Mouse (Mus musculus) embryo, embryonic 10 days (tissue): ENCODE measurements around the gene Gpr108.
"Not testable (repeated sequence)": the region's sequence is repeated elsewhere in the genome, so short reads cannot be mapped to it uniquely, and the experiment has no call there.

Source experiments
- DNase-seq: peaks from one replicate; pipeline ENCODE4 v3.0.0-alpha.2; 2015; ENCODE audit warnings: low spot score

Gene Gpr108

DNA sequence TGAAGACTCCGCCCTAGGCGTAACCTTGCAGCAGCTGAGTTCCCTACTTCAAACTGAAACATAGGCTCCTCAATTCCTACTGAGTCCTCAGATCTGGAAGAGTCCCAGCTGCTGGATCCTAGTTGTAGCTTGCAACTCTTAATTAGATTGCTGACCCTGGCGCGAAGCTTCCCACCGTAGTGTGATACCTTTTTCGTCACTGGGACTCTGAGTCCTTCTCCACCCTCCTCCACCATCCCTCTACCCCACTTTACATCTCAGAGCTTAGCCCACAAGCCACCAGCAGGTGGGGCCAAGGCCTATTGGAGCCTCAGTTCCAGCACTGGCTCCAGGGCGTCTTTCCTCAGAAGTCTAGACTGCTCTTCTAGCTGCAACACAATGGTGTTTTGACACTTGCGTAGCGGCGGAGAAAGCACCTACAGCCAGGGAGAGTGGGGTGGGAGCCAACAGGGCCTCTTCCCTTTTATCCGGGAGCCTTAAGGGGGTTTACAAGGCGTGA, at the start of gene Gpr108:
Gene Gpr108, minus strand, starts transcription at position 246 of the 499 bp plus-strand sequence.
- peak; percentile 92 for DNase-seq

DNA sequence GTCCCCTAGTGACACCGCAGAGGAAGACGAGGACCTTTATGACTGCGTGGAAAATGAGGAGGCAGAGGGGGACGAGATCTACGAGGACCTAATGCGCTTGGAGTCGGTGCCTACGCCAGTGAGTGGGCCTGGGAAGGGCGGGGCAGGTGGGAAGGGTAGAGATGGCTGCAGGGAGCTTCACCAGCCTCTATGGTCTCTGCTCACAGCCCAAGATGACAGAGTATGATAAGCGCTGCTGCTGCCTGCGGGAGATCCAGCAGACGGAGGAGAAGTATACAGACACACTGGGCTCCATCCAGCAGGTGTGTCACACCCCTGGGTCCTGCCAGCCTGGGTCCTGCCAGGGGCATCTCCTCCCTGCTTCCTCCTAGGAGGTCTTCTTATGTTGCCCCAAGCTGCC, 48.8 kb upstream of the Gpr108 start:
- no peak for DNase-seq

DNA sequence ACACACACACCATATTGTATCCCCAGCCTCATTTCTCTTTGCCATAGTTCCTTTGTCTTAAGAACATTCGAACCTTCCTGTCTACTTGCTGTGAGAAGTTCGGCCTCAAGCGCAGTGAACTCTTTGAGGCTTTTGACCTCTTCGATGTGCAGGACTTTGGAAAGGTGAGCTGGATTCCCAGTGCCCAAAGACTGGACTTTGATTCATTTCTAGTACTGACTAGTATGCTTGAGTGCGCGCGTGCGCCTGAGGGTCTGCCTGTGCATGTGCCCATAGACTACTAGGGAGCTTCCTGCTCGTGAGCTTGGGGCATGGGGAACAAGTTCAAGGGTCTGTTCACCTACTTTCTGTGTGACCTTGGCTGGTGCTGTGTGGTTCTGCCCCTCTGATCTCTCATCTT, 47.7 kb upstream of the Gpr108 start:
- no peak for DNase-seq

DNA sequence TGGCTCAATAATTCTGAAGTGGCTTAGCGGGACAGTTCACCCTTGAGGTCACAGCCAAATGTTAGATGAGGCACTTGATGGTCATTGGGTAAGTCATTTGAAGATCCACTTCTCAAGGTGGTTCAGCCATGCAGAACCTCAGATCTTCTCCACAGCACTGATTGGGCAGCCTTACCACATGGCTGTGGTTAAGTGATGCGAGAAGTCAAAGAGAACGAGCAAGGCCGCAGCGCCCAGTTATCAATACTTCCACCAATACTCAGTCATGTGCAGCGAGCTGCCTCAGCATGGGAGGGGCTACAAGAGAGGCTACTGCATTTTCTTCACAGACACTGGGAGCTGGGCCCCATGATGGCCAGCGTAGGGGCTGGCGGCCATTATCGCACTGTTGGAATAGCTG, 44.7 kb upstream of the Gpr108 start:
- no peak for DNase-seq

DNA sequence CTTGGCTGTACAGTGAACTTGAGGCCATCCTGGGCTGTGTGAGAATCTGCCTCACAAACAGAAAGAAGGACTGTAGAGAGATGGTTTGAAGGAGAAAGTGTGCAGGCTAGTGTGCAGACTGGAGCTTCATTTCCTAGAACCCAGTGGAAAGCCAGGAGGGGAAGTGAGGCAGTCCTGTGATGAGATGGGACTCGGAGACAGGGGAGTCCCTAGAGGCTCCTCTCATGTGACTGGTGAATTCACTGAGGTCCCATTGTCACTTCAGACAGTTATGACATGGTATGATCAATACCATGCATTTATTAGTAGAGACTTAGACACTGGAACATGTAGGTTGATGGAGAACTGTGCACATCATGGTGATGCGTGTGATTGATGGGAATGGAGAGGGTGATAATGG, 44.1 kb upstream of the Gpr108 start:
- DNase-seq = no peak

DNA sequence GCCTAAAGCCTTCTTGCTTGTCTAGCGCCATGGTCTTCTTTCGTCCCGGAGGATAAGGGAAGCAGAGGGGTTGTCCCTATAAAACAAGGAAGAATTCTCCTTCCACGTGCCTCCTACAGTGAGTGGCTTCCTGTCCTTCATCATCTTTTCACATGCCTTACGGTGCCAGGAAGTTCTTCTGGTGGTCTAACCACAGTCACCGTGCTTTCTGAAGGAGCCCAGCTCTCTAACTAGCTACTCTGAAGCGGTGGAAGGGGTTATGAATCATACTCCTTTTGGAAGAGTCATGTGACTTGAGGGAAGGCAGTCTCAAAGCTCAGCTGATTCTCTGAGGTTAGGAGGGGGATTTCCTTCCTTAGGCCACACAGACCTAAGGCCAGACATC, 42.4 kb upstream of the Gpr108 start:
- no peak for DNase-seq

DNA sequence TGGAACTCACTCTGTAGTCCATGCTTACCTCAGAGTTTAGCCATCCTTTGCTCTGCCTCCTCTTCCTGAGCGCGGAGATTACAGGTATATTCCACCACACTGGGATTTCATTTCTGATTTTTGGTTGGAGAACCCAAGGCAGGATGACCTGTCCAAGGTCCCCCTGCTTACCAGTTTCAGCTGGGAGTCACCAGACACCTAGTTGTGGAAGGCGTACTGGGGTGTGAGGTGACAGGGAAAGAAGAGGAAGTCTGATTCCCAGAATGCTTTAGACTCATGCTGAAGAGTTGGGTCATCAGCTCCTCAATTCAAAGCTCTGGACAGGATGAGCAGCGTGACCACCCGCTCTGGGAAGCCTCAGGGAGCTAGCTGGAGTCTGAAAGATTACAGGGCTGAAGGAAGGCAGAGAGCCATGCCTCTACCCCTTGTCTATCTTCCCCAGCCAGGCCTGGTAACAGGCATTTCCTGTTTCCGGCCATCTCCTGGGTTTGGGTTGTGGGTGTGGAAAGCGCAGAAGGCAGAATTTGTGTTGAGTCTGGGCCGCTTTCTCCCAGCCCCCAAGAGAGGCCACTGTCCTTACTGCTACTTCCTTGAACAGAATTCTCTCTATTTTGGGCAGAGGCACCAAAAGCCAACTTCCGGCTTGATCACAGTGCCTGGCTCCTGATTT, 41.9 kb upstream of the Gpr108 start:
- DNase-seq = no peak

DNA sequence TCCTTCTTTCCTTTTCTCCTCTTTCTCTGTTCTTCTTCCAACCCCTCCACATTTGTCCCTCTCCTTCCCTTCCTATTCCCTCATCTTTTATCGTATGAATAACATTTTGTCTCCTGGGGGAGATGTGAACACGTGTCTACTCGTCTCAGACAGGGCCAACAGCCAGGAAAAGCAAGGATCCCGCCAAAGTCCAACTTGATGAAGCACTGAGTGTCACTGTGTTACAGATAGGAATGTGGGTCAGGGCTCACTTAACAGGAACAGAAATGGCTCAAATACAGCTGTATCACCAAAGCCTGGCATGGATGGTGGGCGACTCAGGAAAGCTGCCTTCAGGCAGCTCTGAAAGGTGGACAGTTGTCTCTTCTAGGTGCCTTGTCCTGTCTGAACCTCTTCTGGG, 41.0 kb upstream of the Gpr108 start:
- no peak for DNase-seq

DNA sequence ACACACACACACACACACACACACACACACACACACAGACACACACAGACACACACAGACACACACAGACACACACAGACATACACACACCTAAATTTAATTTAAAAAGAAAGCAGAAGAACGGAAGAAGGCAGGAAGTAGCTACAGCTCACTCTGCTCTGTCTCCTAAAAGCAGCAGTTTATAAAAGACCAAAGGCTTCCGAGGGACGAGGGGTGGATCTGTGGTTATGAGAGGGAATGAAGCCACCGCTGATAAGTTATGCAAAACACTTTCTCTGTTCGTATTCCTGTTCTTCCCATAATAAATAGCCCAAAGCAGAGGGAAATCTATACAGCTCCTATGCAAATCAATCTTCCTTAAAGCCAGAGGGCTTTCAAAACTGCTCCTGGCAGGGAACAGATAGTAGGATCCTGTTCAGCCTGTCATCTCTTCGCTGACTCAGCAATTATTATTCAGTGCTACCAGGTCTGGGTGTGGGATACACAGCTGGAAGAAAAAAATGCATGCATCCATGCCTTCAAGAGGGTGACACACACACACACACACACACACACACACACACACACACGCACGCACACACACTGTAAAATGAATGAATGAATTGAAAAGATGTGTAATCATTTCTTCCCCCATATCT, 38.6 kb upstream of the Gpr108 start:
- no peak for DNase-seq

DNA sequence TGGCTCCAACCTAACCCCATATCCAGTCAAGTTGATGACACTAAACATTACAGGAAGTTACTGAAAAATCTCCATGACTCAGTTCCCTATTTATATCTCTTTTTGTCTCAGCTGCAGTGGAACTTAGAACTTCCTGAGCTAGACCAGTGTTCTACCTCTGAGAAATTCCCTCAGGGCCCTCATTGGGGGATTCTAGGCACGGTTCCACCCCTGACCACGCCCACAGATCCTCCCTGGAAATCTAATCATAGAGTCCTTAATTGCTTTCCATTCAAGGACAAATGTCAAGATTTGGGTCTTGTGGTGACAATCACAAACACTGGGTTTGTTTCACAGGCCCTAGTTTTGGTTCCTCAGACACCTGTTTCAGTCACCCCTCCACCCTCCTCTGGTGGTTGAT, 36.8 kb upstream of the Gpr108 start:
- no peak for DNase-seq

DNA sequence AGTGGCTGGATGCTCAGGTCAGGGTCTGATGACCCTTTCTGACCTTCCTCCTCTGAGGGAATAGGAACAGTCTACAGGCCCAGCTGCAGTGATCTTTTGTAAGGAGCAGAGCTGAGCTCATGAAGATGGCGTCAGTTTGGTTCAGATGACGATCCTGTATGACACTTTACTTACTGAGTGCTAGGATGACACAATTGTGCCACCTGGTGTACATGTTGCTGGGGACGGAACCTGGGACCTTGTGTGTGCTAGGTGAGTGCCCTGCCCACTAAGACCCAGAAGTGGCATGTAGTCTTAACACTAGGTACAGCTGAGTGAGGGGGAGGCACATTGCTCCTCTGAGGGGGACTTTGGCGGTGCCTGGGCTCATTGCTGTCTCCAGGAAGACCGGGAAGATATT, 35.7 kb upstream of the Gpr108 start:
- DNase-seq = no peak

DNA sequence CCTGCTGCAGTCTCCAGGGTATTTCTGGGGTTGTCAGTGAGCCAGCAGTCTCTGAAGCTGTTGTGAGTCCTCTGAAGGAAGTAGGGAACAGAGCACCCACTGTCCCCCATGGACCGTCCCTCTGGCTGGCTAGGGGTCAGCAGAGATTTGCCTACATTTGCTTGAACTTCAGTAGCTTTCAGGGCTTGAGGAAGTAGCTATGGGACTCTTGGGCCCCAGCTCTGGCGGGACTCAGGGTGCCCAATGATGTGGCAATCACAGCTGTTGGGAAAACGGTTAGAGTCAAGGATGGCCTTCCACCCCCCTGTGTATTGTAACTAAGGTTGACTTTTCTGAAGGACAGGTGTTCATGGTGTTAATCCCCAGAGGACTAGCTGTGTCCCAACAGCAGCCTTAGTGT, 32.2 kb upstream of the Gpr108 start:
- DNase-seq = no peak

DNA sequence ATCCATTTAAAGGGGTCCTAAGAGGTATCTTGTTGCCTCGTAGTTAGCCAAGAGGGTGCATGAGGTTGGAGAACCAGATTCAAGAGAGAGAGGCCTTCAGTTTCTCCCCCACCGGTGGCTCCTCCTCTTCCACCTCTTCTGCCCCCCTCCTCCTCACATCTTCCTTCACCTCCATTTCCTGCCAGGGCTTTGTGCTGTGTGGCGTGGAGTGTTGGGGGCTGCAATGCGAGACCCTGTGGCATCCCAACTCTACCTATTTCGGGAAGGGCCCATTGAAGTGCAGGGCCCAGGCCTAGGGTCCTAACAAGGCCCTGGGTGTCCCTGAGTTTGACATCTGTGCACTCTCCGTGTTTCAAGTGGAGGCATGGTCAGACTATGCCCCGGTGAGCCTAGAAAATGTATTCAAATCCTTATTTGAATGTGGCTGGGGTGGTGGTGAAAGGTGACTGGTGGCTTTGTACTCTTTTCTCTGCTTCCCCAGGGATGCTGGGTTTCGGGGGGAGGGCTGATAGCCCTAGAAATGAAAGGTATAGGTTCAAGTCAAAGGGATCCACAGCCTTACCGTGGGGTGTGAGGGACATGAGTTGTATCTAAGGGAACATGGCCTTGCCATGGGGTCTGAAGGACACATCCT, 31.5 kb upstream of the Gpr108 start:
- DNase-seq = no peak

DNA sequence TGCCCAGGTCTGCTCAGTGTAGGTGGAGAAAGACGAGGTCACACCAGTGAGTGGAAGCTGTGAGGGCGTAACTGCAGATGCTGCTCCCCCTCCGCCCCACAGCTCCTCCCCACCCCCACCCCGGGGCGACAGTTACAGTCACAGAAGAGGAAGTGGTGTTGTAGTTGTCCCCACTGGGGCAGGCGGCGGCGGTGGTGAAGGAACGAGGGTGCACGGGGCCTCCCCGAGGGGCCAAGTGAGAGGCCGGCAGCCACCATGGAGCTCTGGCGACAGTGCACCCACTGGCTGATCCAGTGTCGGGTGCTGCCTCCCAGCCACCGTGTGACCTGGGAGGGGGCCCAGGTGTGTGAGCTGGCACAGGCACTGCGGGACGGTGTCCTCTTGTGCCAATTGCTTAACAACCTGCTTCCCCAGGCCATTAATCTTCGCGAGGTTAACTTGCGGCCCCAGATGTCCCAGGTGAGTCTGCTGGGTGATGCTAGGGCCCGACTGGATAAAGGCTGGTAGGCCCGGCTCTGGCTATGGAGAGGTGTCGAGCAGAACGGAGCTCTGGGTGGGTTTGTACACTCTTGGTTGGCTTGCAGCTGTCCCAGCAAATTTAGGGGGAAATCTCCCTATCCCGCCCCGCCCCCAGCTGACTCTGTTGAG, 30.8 kb upstream of the Gpr108 start, which contains the start of gene Vav1:
Gene Vav1, plus strand, starts transcription at position 158 of the 648 bp plus-strand sequence.
- DNase-seq = no peak

DNA sequence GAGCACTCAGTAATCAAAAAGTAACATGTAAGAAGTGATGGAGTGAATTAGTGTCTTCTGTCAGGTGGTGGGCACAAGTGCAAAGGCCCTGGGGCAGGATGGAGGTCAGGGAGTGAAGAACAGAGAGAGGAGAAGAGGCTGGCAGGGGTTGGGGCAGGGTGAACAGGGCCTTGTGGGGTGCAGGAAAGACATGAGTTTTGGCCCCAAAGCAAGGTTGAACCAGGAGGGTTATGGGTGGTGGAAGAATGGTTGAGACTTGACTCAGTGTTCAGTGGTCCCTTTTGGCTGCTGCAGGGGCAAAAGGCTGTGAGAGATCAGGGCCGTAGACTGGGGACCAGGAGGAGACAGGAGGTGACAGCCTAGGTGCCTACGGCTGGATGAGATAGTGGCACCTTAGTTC, 30.3 kb upstream of the Gpr108 start:
- DNase-seq = no peak

DNA sequence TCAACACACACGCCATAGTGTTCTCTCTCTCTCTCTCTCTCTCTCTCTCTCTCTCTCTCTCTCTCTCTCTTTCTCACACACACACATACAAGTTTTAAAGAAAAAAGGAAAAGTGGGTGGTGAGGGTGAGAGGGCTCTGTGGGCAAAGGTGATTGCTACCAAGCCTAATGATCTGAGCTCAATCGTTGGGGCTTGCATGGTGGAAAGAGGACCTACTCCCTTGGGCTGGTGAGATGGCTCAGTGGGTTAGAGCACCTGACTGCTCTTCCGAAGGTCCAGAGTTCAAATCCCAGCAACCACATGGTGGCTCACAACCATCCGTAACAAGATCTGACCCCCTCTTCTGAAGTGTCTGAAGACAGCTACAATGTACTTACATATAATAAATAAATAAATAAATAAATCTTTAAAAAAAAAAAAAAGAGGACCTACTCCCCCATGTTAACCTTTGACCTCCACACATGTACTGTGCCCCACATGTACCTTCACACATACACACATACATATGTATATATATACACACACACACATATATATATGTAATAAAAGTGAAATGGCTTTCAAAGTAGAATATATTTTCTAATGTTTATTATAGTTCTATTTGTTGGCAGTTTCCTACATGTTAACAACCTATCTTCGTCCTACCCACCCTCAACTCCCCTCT, 29.5 kb upstream of the Gpr108 start:
- DNase-seq = not testable (repeated sequence)

DNA sequence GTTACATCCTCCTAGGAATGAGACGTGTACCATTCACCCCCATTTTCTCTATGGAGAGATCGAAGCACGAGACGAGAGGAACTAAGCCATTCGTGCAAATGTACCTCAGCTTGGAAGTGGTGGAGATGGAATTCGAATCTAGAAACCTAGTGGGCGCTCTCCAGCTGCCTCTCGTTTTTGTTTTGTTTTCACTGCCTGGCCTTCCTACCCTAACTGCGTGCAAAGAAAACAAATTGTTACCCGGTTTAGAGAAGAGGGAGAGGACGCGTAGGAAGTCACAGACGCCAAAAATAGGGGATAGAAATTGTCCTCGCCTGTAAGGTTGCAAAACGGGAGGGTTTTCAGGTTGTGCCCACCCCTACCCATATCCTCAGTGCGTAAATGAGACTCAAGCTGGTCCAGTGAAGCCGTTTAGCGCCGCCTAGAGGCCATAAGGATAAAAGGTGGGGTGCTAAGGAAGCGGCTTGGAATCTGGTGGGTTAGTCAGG, 28.4 kb upstream of the Gpr108 start:
- DNase-seq = peak; percentile 90

DNA sequence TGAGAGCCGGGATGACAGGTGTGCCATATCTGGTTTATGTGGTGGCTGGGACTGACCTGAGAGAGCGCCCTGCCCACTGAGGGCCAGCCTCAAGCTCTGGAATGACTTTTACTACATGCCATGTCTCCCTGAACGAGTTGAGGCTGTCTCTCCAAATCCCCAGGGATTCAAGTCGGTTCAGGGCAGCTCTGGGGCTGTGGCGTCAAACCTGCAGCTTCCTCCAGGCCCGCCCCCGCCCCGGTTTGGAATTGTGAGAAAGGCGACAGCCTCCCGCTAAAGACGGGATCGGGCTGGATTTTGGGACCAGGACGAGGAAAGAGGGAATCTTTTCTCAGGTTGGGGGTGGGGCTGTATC, 27.7 kb upstream of the Gpr108 start:
- no peak for DNase-seq

DNA sequence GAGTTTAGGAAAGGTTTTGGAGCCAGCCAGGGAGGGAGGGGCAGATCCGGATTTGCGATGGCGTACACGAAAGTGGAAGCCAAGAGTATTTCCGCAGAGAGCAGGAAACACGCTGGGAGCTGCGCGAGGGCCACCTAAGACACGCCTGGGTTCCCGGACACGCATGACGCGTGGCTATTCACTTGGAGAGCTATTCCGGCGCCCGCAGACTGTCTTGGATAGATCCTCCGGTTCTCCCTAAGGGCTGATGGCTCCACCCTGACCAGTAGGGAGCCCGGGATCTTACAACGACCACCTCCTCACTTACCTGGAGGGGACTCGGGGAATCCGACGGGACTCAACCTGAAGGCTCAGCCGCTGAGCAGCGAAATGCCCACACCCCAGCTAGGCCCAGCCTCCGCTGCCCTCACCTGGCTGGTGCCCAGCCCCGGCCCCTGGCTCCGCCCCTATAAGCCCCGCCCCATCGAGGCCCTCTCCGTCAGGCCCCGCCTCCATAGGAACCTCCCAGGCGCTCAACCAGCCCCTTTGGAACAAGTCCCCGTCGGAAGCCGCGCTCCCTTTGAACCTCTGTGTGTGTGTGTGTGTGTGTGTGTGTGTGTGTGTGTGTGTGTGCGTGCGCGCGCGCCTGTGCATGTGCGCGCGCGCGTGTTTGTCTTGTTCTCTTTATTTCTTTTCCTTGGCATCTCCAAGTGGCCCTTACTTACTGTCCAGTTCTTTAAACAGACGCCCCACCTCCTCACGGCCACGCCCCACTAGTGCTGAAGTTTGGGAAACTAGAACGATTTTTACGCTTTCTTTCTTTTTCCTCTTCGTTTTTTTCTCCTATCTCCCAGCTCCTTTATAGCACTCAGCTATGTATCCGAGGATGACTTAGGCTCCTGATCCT, 27.1 kb upstream of the Gpr108 start:
- peak; percentile 59 for DNase-seq

DNA sequence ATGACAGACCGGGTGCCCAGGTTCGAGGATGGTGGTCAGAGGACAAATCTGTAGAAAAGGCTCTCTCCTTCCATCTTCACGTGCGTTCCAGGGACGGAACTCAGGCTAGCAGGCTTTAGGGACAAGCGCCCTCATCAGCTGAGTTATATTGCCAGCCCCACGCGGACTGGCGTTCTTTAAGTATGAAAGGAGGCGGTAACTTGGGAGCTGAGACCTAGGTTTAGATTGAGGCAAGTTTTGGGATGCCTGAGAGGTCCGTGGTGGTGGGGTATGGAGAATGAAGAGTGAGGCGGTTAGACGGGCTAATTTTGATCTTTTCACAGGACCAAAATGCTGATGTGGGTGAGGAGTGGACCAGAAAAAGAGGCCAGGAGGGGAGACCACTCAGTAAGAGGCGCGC, 26.4 kb upstream of the Gpr108 start:
- peak; percentile 25 for DNase-seq

DNA sequence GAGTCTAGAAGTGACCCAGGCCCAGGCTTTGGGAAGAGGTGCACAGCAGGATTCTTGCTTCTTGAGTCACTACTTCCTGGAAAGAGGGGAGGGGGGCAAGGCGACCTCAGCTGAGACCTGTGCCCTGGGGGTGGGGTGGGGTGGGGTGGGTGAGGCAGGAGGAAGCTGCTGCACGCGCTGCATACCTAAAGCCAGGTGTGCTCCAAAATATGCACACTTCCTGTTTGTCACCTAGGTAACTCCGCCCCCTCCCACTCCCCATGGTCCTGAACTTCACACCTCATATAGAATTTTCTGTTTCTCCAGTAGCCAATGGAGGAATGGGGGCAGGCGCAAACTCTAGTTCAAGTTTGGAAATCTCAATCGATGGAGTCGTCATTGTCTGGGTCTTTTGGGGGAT, 25.6 kb upstream of the Gpr108 start:
- no peak for DNase-seq
